Mouse (Mus musculus) kidney, embryonic 16.5 days (tissue): Measurements from ENCODE around the gene Srprb. TPM values are rescaled to one million over a fixed set of nuclear protein-coding genes. Genes with fewer than 3 reads are reported as not detected.
A peak's percentile ranks its signal among the peaks of the same experiment; 100 is the strongest.

Experiments used
- ATAC-seq: fragments of 200-750 bp; cut with Nextera tagmentation; 2 replicates; pipeline ENCODE4 v1.8.0; 2017; ENCODE audit warnings: moderate TSS enrichment; ENCODE audit not compliant: low FRiP score, low TSS enrichment
- H3K27ac ChIP-seq: fragments of 300-500 bp; sonication (generic); 2 replicates; pipeline ENCODE4 v1.5.1; 2014; ENCODE audit warnings: low read length
- H3K27me3 ChIP-seq: fragments of 300-500 bp; sonication (generic); 2 replicates; pipeline ENCODE4 v1.6.1; 2014; ENCODE audit warnings: low read length, control low read depth, mixed read lengths; ENCODE audit not compliant: insufficient read depth
- H3K36me3 ChIP-seq: fragments of 300-500 bp; sonication (generic); 2 replicates; pipeline ENCODE4 v1.6.1; 2014; ENCODE audit warnings: low read length, control low read depth, mixed read lengths; ENCODE audit not compliant: insufficient read depth
- H3K4me1 ChIP-seq: fragments of 300-500 bp; sonication (generic); 2 replicates; pipeline ENCODE4 v1.6.1; 2014; ENCODE audit warnings: low read length, control low read depth, mixed read lengths; ENCODE audit not compliant: insufficient read depth
- H3K4me2 ChIP-seq: fragments of 300-500 bp; sonication (generic); replicated peaks from 2 replicates; pipeline ENCODE4 v1.6.1; 2014; ENCODE audit warnings: low read depth, low read length
- H3K4me3 ChIP-seq: fragments of 300-500 bp; sonication (generic); 2 replicates; pipeline ENCODE4 v1.5.1; 2014; ENCODE audit warnings: mild to moderate bottlenecking, low read length
- H3K9ac ChIP-seq: fragments of 300-500 bp; sonication (generic); replicated peaks from 2 replicates; pipeline ENCODE4 v1.6.1; 2014; ENCODE audit warnings: low read length
- H3K9me3 ChIP-seq: fragments of 300-500 bp; sonication (generic); 2 replicates; pipeline ENCODE4 v1.6.1; 2016; ENCODE audit warnings: low read length, control low read depth
- WGBS: fragments of 180-500 bp; shearing (Covaris S2); extraction: QIAGEN DNeasy Blood & Tissue Kit; methylation state at CpG from one replicate; pipeline ENCODE4 v1.1.7; 2014; 5-methylcytosine and 5-hydroxymethylcytosine counted together
- polyA plus RNA-seq: library from polyadenylated mRNA; unstranded; fragments of >200 nt; fragmentation: Nextera tagmentation; extraction: Ambion mirVana; gene quantifications from 2 replicates; pipeline ENCODE4 v1.2.1, GENCODE M21; 2015

Gene Srprb
- polyA plus RNA-seq, 1 experiment from 2014 or later: 76.4 TPM

DNA sequence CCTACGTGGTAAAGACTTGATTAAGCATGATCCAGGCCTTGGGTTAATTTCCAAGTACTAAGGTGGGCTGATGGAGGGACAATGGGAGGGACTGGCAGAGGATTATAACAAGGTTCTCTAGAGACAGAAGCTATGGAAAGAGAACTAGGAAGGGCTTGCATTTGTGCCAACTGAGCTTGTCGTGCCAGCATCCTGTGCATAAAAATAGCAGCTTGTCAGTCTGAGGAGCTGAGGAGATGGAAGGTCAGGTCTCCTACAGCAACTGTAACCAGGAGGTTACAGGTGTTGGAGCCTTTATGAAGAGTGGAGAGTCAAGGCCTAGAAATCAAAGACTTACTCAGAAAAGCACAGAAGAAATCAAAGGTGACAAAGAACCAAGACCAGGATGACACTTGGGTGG lies 11.7 kb upstream of the Srprb start:
- Histone ChIP-seq H3K9ac (no peak overlapping the region), H3K4me2 (no peak overlapping the region), H3K27ac (no peak overlapping the region), H3K9me3 (no peaks in the 10 kb centered on the region), H3K27me3 (no peaks in the 10 kb centered on the region), H3K4me3 (no peak overlapping the region), H3K4me1 (no peaks in the 10 kb centered on the region), H3K36me3 (no peaks in the 10 kb centered on the region)
- WGBS: 75% methylated on average over 2 of the region's 2 CpGs
- no peak for ATAC-seq

- H3K4me1 ChIP-seq: no peaks in the 10 kb centered on the region
- H3K27me3 ChIP-seq: no peaks in the 10 kb centered on the region
- peak overlapping the region; percentile 37 for H3K4me3 ChIP-seq
- H3K4me2 ChIP-seq: peak overlapping the region; percentile 53
- no peaks in the 10 kb centered on the region for H3K36me3 ChIP-seq
- H3K9me3 ChIP-seq: no peaks in the 10 kb centered on the region
- ATAC-seq: no peak
- no peak overlapping the region for H3K9ac ChIP-seq
- H3K27ac ChIP-seq: no peak overlapping the region
- WGBS: 61% methylated on average over 28 of the region's 28 CpGs
Observed at GRCm38 (mm10) chr9:103212654-103213420, 10.9 kb upstream of the Srprb start.

GRCm38 (mm10) chr9:103208802-103209423 lies 7.0 kb upstream of the Srprb start:
- H3K4me3 ChIP-seq: no peak overlapping the region
- no peaks in the 10 kb centered on the region for H3K36me3 ChIP-seq
- WGBS: 63% methylated on average over 6 of the region's 6 CpGs
- no peak overlapping the region for H3K9ac ChIP-seq
- no peaks in the 10 kb centered on the region for H3K9me3 ChIP-seq
- H3K27me3 ChIP-seq: no peaks in the 10 kb centered on the region
- H3K27ac ChIP-seq: no peak overlapping the region
- H3K4me1 ChIP-seq: no peaks in the 10 kb centered on the region
- H3K4me2 ChIP-seq: no peak overlapping the region
- no peak for ATAC-seq

- Histone ChIP-seq H3K27me3 (no peaks in the 10 kb centered on the region), H3K9me3 (no peaks in the 10 kb centered on the region), H3K27ac (no peak overlapping the region), H3K4me1 (no peaks in the 10 kb centered on the region), H3K4me3 (peak overlapping the region; percentile 29), H3K36me3 (no peaks in the 10 kb centered on the region), H3K9ac (no peak overlapping the region), H3K4me2 (peak overlapping the region; percentile 53)
- 8% methylated on average over 16 of the region's 16 CpGs for WGBS
- peak; percentile 88 for ATAC-seq
Observed at GRCm38 (mm10) chr9:103207846-103208245, 5.9 kb upstream of the Srprb start.

- no peaks in the 10 kb centered on the region for H3K27me3 ChIP-seq
- H3K9me3 ChIP-seq: no peaks in the 10 kb centered on the region
- peaks cover 4% of the 10 kb centered on the region for H3K4me1 ChIP-seq
- no peak for ATAC-seq
- H3K4me3 ChIP-seq: no peak overlapping the region
- H3K4me2 ChIP-seq: no peak overlapping the region
- 89% methylated on average over 5 of the region's 5 CpGs for WGBS
- H3K9ac ChIP-seq: no peak overlapping the region
- no peak overlapping the region for H3K27ac ChIP-seq
- no peaks in the 10 kb centered on the region for H3K36me3 ChIP-seq
Observed at GRCm38 (mm10) chr9:103205786-103206185, 3.8 kb upstream of the Srprb start.

DNA sequence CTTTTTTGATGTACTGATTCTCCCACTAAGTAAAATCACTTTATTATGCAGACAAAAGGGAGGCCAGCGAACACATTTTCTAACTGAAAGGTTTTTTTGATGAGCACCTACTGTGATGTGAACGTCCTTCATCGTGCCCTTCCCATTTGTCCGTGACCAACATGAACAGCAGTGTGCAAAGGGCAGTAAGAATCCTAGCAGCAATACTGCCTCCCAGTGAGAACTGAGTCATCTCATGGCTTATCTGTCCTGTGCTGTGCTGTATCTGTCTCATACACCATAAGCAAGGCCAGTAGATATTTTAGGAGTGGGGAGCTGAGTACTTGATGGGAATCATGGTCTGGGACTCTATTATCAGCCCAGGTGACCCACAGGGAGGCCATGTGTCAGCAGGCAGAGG lies 13.5 kb downstream of the Srprb start:
- Histone ChIP-seq H3K4me2 (no peak overlapping the region), H3K4me3 (no peak overlapping the region), H3K9ac (no peak overlapping the region), H3K4me1 (no peaks in the 10 kb centered on the region), H3K9me3 (no peaks in the 10 kb centered on the region), H3K36me3 (peaks cover 49% of the 10 kb centered on the region), H3K27ac (no peak overlapping the region), H3K27me3 (no peaks in the 10 kb centered on the region)
- WGBS: 93% methylated on average over 4 of the region's 4 CpGs
- ATAC-seq: no peak

GRCm38 (mm10) chr9:103186747-103187146 lies 15.2 kb downstream of the Srprb start:
- 74% methylated on average over 9 of the region's 9 CpGs for WGBS
- no peaks in the 10 kb centered on the region for H3K9me3 ChIP-seq
- H3K4me1 ChIP-seq: no peaks in the 10 kb centered on the region
- no peaks in the 10 kb centered on the region for H3K27me3 ChIP-seq
- H3K4me3 ChIP-seq: no peak overlapping the region
- H3K27ac ChIP-seq: no peak overlapping the region
- no peak for ATAC-seq
- H3K36me3 ChIP-seq: peaks cover 34% of the 10 kb centered on the region
- no peak overlapping the region for H3K4me2 ChIP-seq
- H3K9ac ChIP-seq: no peak overlapping the region

GRCm38 (mm10) chr9:103185946-103186345 lies 16.0 kb downstream of the Srprb start:
- Histone ChIP-seq H3K27me3 (no peaks in the 10 kb centered on the region), H3K9me3 (no peaks in the 10 kb centered on the region), H3K4me2 (no peak overlapping the region), H3K27ac (no peak overlapping the region), H3K9ac (no peak overlapping the region), H3K4me3 (no peak overlapping the region), H3K36me3 (peaks cover 28% of the 10 kb centered on the region), H3K4me1 (no peaks in the 10 kb centered on the region)
- WGBS: 91% methylated on average over 8 of the region's 8 CpGs
- no peak for ATAC-seq

DNA sequence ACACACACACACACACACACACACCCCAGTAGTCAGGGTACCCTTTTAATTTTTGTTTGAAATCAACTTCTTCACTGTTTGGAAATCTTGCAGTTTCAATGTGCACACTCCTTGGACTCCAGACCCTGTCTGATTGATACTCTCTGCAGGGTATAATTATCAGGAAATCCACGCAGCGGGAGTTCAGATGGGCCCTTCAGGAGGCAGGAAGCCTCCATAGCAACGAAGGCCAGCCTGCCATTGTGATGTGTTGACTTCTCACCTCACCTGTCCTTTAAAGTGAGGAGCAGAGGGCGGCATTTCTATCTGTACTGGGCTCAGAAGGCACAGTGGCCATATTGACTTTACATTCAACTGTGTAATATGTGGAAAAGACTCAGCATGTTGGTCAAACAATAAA lies 17.1 kb downstream of the Srprb start:
- 73% methylated on average over 4 of the region's 4 CpGs for whole genome bisulfite sequencing
- ATAC-seq: no peak
- Histone ChIP-seq H3K4me3 (no peak overlapping the region), H3K4me2 (no peak overlapping the region), H3K9me3 (no peaks in the 10 kb centered on the region), H3K27me3 (no peaks in the 10 kb centered on the region), H3K4me1 (peaks cover 7% of the 10 kb centered on the region; the same call in 1 of the 2 replicates), H3K27ac (no peak overlapping the region), H3K36me3 (peaks cover 18% of the 10 kb centered on the region; the same call in 1 of the 2 replicates), H3K9ac (no peak overlapping the region)

DNA sequence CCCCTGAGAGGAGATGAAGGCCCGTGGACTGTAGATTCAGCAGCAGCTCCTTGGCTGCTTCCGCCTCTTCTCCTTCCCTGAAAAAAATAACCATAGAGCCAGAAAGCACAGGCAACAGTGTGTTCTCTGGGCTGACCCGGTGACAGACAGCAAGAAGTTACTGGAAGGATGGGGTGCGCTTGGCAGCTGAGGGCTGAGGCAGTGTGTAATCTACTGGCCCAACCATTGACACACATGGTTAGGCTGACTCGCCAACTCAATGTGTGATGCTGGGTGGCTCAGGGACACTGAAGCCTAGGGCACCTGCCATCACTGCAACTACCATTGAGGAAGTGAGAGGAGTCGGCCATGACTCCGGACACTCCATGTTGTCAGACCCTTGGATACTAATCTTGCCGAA lies 20.1 kb downstream of the Srprb start:
- no peaks in the 10 kb centered on the region for H3K9me3 ChIP-seq
- whole genome bisulfite sequencing: 90% methylated on average over 8 of the region's 8 CpGs

More for the DNA sequence above, 20.1 kb downstream of the Srprb start:
- Histone ChIP-seq H3K27ac (no peak overlapping the region), H3K4me3 (no peak overlapping the region), H3K27me3 (no peaks in the 10 kb centered on the region), H3K4me1 (peaks cover 7% of the 10 kb centered on the region), H3K36me3 (no peaks in the 10 kb centered on the region), H3K9ac (no peak overlapping the region), H3K4me2 (no peak overlapping the region)
- ATAC-seq: no peak
